Mouse (Mus musculus) liver, embryonic 12.5 days (tissue): ENCODE data around the gene Opcml. TPM values are rescaled to one million over a fixed set of nuclear protein-coding genes. Genes with fewer than 3 reads are reported as not detected.

Source experiments
- ATAC-seq: fragments of 200-750 bp; cut with Nextera tagmentation; 2 replicates; pipeline ENCODE4 v1.8.0; 2017; ENCODE audit warnings: moderate number of reproducible peaks, mild to moderate bottlenecking, moderate library complexity
- H3K27ac ChIP-seq: fragments of 300-500 bp; sonication (generic); 2 replicates; pipeline ENCODE4 v1.5.1; 2016; ENCODE audit warnings: mild to moderate bottlenecking
- H3K27me3 ChIP-seq: fragments of 300-500 bp; sonication (generic); replicated peaks from 2 replicates; pipeline ENCODE4 v1.6.1; 2016; ENCODE audit warnings: mild to moderate bottlenecking, moderate library complexity
- H3K36me3 ChIP-seq: fragments of 300-500 bp; sonication (generic); 2 replicates; pipeline ENCODE4 v1.6.1; 2016; ENCODE audit warnings: mild to moderate bottlenecking, moderate library complexity
- H3K4me1 ChIP-seq: fragments of 300-500 bp; sonication (generic); 2 replicates; pipeline ENCODE4 v1.6.1; 2016
- H3K4me2 ChIP-seq: fragments of 300-500 bp; sonication (generic); 2 replicates; pipeline ENCODE4 v1.6.1; 2016; ENCODE audit warnings: mild to moderate bottlenecking, moderate library complexity
- H3K4me3 ChIP-seq: fragments of 300-500 bp; sonication (generic); 2 replicates; pipeline ENCODE4 v1.5.1; 2016; ENCODE audit warnings: mild to moderate bottlenecking, moderate library complexity
- H3K9ac ChIP-seq: fragments of 300-500 bp; sonication (generic); 2 replicates; pipeline ENCODE4 v1.6.1; 2016; ENCODE audit warnings: mild to moderate bottlenecking, moderate library complexity
- H3K9me3 ChIP-seq: fragments of 300-500 bp; sonication (generic); replicated peaks from 2 replicates; pipeline ENCODE4 v1.6.1; 2016; ENCODE audit warnings: mild to moderate bottlenecking, moderate library complexity
- WGBS: fragments of 180-500 bp; shearing (Covaris S2); methylation state at CpG from one replicate; pipeline ENCODE4 v1.1.7; 2016; ENCODE audit not compliant: insufficient replicate concordance; 5-methylcytosine and 5-hydroxymethylcytosine counted together
- polyA plus RNA-seq: library from polyadenylated mRNA; unstranded; fragments of >200 nt; fragmentation: Nextera tagmentation; extraction: Ambion mirVana; gene quantifications from 2 replicates; pipeline ENCODE4 v1.2.1, GENCODE M21; 2016

Gene Opcml
- polyA plus RNA-seq, 1 experiment from 2014 or later = 0.23 TPM

DNA sequence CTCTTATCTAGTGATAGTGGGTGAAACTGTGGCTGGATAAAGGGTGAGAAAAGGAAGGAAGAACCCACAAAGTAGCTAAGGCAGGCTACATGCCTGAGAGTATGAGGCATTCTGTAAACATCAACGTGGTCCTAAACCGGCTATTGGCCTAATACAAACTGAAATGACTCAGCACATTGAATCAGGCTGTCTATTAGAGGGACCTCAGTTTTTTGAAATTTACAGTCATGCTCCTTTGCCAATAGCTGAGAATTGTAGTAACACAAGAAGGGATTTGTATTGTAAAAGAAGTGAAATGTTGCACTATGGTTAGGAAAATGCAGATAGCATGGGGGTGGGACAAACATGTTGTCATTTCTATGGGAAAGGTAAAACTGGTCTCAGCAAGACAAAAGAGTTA, 10.4 kb downstream of the Opcml start:
- no peaks in the 10 kb centered on the region for H3K4me1 ChIP-seq
- no peak overlapping the region for H3K9ac ChIP-seq
- no peaks in the 10 kb centered on the region for H3K36me3 ChIP-seq
- H3K4me3 ChIP-seq = no peak overlapping the region
- H3K4me2 ChIP-seq = no peak overlapping the region
- 0 out of 2 replicates have a peak, but pooled peaks cover 3% of the 10 kb centered on the region for H3K9me3 ChIP-seq
- no peak for ATAC-seq
- 21% methylated on average over 2 of the region's 2 CpGs for WGBS
- no peak overlapping the region for H3K27ac ChIP-seq
- H3K27me3 ChIP-seq = no peaks in the 10 kb centered on the region

DNA sequence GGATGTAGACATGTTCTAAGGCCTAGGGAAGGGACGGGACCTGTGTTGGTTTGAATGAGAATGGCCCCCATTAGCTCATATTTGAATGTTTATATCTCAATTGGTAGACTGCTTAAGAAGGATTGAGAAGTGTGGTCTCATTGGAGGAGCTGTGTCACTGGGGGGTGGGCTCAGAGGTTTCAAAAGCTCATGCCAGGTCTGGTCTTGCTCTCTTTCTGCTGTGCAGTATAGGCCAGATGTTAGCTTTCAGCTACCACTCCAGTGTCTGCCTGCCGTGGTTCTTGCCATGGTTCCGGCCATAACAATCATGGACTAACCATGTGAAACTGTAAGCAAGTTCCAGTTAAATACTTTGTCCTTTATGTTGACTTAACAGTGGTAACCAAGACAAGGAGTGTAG, 11.2 kb downstream of the Opcml start:
- WGBS = 62% methylated on average over 3 of the region's 3 CpGs
- no peak overlapping the region for H3K4me2 ChIP-seq
- ATAC-seq = no peak

DNA sequence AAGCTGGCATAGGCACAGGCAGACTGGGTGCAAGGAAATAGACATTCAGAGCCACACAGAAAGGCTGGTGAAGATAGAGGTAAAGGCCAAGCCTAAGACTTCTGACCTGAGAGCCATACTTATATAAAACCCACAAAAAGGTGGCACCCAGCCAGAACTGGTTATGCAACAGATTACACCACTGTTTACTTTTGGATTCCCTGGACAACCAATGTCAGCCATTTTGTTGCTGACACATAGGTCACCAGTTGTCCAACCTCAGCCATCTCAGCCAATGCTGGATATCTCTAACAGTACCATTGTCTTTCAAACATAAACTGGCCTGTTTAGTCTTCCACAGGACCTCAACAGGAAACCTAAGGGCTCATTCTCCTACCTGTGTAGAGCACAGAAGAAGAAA, 11.8 kb downstream of the Opcml start:
- no peak overlapping the region for H3K27ac ChIP-seq
- no peak overlapping the region for H3K4me2 ChIP-seq
- ATAC-seq = no peak
- H3K9me3 ChIP-seq = 0 out of 2 replicates have a peak, but pooled peaks cover 3% of the 10 kb centered on the region
- H3K4me1 ChIP-seq = no peaks in the 10 kb centered on the region
- H3K9ac ChIP-seq = no peak overlapping the region
- H3K36me3 ChIP-seq = no peaks in the 10 kb centered on the region
- no peaks in the 10 kb centered on the region for H3K27me3 ChIP-seq
- no peak overlapping the region for H3K4me3 ChIP-seq

More for the DNA sequence above, 11.2 kb downstream of the Opcml start:
- Histone ChIP-seq H3K9me3 (0 out of 2 replicates have a peak, but pooled peaks cover 3% of the 10 kb centered on the region), H3K27ac (no peak overlapping the region), H3K9ac (no peak overlapping the region), H3K4me3 (no peak overlapping the region), H3K36me3 (no peaks in the 10 kb centered on the region), H3K4me1 (no peaks in the 10 kb centered on the region), H3K27me3 (no peaks in the 10 kb centered on the region)

DNA sequence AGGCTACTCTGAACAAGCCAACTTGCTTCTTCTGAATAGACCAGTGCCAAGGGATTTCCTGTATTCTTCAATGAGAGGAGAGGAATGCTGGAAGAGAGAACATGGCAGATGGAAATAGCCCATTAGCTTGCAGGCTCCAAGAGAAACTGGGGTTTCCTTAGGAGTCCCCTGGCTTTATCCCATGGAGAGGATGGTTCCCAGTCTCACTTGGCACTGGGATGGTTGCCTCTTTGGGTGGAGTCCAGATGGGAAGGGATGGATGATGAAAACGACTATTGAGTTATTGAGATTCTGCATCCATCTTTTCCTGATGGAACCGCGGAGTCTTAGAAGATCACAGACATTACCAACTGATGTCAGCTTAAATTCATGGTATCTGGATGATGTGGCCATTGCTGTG, 13.9 kb downstream of the Opcml start:
- Histone ChIP-seq H3K4me3 (no peak overlapping the region), H3K27me3 (no peaks in the 10 kb centered on the region), H3K9ac (no peak overlapping the region), H3K36me3 (no peaks in the 10 kb centered on the region), H3K4me2 (no peak overlapping the region), H3K27ac (no peak overlapping the region), H3K9me3 (no peaks in the 10 kb centered on the region), H3K4me1 (no peaks in the 10 kb centered on the region)
- 79% methylated on average over 3 of the region's 3 CpGs for WGBS
- no peak for ATAC-seq

DNA sequence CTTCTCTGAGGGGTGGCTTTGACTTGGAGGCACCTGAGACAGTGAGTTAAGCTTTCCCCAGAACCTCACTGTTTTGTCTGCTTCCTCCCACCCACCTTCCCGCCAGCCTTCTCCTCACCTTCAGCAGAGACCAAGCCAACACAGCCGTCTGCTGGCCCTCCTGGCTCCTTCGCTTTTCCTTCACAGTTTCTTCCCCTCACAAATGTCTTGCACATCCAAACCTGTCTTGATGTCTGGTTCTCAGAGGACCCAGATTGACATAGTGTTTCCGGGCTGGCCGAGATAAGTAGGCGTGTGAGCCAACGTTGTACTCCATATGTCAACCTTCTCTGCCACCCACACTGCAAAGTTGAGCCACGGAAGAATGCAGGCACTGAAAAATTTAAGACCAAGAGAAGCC, 19.2 kb downstream of the Opcml start:
- ATAC-seq = no peak
- H3K4me1 ChIP-seq = no peaks in the 10 kb centered on the region
- no peak overlapping the region for H3K4me3 ChIP-seq
- H3K9me3 ChIP-seq = no peaks in the 10 kb centered on the region
- no peaks in the 10 kb centered on the region for H3K36me3 ChIP-seq
- H3K27me3 ChIP-seq = no peaks in the 10 kb centered on the region
- no peak overlapping the region for H3K27ac ChIP-seq
- no peak overlapping the region for H3K9ac ChIP-seq
- WGBS = 68% methylated on average over 8 of the region's 8 CpGs
- no peak overlapping the region for H3K4me2 ChIP-seq

DNA sequence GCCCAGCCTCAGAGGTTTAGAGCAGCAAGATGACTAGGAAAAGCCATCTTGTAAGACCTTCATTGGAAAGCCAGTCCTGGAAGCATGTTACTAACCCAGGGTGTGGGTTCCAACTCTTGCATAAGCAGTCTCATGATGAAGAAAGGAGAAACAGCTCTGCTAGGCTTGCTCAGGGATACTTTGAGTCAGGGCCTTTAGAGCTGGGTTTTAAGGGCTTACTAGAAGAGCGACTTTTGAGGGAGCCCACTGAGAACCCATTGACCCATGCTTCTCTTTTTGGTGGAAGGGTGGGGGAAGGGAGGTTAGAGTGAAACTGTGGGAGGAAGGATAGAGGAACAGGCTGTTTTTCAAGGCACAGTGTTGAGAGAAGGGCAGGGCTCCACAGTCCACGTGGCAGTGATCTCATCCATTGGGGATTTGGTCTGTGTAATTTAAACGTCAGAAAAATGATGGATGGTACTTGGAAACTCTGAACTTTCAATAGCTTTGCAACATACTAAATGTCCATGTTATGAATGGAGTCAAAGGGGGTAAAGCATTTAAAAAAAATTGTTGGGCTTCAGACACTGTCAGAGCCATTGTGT, 22.7 kb downstream of the Opcml start:
- Histone ChIP-seq H3K9ac (no peak overlapping the region), H3K4me2 (no peak overlapping the region), H3K9me3 (no peaks in the 10 kb centered on the region), H3K4me3 (no peak overlapping the region), H3K27ac (no peak overlapping the region), H3K4me1 (no peaks in the 10 kb centered on the region), H3K36me3 (no peaks in the 10 kb centered on the region), H3K27me3 (no peaks in the 10 kb centered on the region)
- no peak for ATAC-seq
- WGBS = 28% methylated on average over 3 of the region's 3 CpGs

DNA sequence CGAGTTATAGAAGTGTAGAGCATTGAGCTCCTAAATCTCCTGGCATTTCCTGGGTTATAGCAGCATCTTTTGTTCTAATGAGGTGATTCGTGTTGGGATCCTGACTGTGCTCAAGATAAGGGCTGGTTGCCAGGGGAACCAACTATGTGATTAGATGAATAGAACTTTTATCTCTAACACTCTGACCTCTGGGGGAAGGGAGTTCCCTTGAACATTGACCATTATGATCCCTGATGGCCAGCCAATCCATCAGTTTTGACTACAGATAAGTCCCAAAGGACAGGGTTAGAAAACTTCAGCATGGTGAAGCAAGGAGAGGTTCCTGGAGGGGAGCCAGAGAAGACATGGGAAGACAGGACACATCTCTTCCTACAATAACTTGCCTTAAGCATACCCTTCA, 23.6 kb downstream of the Opcml start:
- Histone ChIP-seq H3K9me3 (no peaks in the 10 kb centered on the region), H3K4me1 (no peaks in the 10 kb centered on the region), H3K36me3 (no peaks in the 10 kb centered on the region), H3K27me3 (no peaks in the 10 kb centered on the region), H3K4me3 (no peak overlapping the region), H3K27ac (no peak overlapping the region), H3K4me2 (no peak overlapping the region), H3K9ac (no peak overlapping the region)
- 16% methylated on average over 2 of the region's 2 CpGs for WGBS
- ATAC-seq = no peak

DNA sequence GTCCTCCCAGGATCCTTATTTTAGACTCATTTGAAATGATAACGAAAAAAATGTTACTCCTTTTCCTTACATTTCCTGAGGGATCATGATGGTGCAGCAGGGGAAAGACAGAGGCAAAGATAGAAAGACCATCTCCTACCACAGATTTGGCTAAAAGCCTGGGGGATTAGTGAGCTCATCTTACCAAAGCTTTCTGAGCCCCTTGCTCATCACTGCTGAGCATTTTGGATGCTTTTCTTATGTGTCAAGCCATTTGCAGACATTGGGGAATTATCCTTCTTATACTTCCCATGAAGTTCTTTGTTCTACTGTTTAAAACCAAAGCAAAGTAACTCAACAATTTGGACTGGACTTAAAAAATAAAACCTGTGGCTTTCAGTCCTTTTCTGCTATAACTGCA, 30.6 kb downstream of the Opcml start:
- no peaks in the 10 kb centered on the region for H3K36me3 ChIP-seq
- H3K4me1 ChIP-seq = no peaks in the 10 kb centered on the region
- no peak for ATAC-seq
- H3K27me3 ChIP-seq = no peaks in the 10 kb centered on the region
- 41% methylated on average over 1 of the region's 1 CpGs for WGBS
- no peak overlapping the region for H3K27ac ChIP-seq
- no peak overlapping the region for H3K4me2 ChIP-seq
- H3K9ac ChIP-seq = no peak overlapping the region
- no peak overlapping the region for H3K4me3 ChIP-seq
- H3K9me3 ChIP-seq = no peaks in the 10 kb centered on the region

DNA sequence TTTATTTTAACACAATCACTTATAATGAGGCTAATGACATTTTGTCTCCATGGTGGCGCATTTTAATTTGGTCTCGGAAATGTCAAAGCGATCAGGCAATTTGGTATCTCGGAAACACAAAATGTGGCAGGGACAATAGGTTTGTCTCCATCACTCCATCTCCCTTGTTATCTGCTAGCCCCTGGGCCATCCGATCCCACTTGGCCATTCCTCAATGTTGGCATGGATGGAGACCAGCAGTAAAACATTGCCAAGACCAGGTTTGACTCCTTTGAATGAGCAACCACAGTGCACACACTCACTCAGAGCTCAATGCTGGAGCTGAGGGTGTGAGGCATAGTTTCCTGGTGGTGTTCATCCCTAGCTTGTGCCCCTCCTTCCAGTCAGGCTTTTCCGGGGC, 32.1 kb downstream of the Opcml start:
- H3K27me3 ChIP-seq = no peaks in the 10 kb centered on the region
- no peak overlapping the region for H3K9ac ChIP-seq
- no peaks in the 10 kb centered on the region for H3K4me1 ChIP-seq
- no peak for ATAC-seq
- no peak overlapping the region for H3K27ac ChIP-seq
- H3K4me2 ChIP-seq = no peak overlapping the region
- H3K9me3 ChIP-seq = no peaks in the 10 kb centered on the region
- no peak overlapping the region for H3K4me3 ChIP-seq
- whole genome bisulfite sequencing = 77% methylated on average over 6 of the region's 6 CpGs
- H3K36me3 ChIP-seq = no peaks in the 10 kb centered on the region

DNA sequence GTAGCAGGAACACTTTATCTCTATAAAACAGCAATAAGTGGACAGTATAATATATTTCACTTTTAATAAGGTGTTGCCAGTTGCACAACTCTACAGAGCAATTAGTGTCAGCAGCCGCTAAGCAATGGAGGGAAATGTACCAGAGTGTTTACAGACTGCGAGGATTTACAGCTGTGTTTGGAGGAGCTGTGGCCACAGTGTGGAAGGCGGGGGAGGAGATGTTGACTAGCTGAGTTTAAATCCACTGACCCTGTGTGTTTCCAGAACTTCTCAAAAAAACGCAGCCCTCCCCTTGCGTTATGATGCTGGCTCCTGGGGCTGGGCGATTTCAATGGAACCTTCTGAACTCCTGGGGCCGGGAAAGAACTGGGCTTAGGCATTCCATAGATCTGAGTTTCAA, 33.8 kb downstream of the Opcml start:
- Histone ChIP-seq H3K9me3 (no peaks in the 10 kb centered on the region), H3K4me1 (no peaks in the 10 kb centered on the region), H3K4me2 (no peak overlapping the region), H3K9ac (no peak overlapping the region), H3K27ac (no peak overlapping the region), H3K4me3 (no peak overlapping the region), H3K27me3 (no peaks in the 10 kb centered on the region), H3K36me3 (no peaks in the 10 kb centered on the region)
- no peak for ATAC-seq
- 51% methylated on average over 7 of the region's 7 CpGs for WGBS

DNA sequence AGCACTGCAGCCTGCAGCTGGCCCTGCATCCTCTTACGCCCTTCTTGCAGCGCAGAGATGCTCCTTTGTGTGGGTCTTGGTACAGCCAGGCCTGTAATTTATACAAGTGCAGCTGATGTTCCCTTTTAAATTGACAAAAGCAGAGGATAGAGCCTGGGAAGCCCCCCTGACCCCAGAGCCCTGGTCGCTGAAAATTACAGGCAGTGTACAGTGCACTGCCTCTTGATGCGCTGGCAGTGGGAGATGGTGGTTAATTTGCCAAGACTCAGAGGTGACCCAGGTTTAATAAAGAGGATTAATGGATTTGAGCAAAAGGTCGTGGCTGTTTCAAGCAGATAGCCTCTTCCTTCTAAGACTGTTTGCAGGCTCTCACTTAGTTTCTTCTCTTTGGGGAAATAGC, 39.9 kb downstream of the Opcml start:
- no peaks in the 10 kb centered on the region for H3K4me1 ChIP-seq
- H3K9me3 ChIP-seq = no peaks in the 10 kb centered on the region
- no peak overlapping the region for H3K9ac ChIP-seq
- no peak for ATAC-seq
- H3K27me3 ChIP-seq = no peaks in the 10 kb centered on the region
- no peaks in the 10 kb centered on the region for H3K36me3 ChIP-seq
- no peak overlapping the region for H3K27ac ChIP-seq
- WGBS = 56% methylated on average over 5 of the region's 5 CpGs
- no peak overlapping the region for H3K4me3 ChIP-seq
- no peak overlapping the region for H3K4me2 ChIP-seq

DNA sequence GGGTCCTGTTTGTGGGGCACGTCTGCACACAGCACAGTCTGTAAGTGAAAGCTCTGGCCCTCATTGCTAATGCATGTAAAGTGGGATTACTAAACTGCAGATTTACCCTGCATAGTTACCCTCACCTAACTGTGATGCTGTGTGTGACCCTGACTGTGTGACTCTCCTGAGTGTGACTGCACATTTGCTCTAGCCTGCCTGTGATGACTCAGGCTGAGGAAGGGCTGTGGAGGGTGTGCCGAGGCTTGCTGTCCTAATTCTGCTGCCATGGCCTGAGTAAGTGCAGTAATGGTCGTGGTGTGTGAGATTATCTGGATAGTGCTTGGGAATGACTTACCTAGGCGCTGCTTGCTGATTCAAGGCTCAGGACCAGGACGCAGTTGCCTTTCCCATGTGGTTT, 52.2 kb downstream of the Opcml start:
- 64% methylated on average over 5 of the region's 5 CpGs for WGBS
- no peaks in the 10 kb centered on the region for H3K4me1 ChIP-seq
- no peaks in the 10 kb centered on the region for H3K36me3 ChIP-seq
- no peak for ATAC-seq
- H3K4me3 ChIP-seq = no peak overlapping the region
- no peaks in the 10 kb centered on the region for H3K27me3 ChIP-seq
- no peak overlapping the region for H3K4me2 ChIP-seq
- no peak overlapping the region for H3K9ac ChIP-seq
- no peak overlapping the region for H3K27ac ChIP-seq
- H3K9me3 ChIP-seq = no peaks in the 10 kb centered on the region

DNA sequence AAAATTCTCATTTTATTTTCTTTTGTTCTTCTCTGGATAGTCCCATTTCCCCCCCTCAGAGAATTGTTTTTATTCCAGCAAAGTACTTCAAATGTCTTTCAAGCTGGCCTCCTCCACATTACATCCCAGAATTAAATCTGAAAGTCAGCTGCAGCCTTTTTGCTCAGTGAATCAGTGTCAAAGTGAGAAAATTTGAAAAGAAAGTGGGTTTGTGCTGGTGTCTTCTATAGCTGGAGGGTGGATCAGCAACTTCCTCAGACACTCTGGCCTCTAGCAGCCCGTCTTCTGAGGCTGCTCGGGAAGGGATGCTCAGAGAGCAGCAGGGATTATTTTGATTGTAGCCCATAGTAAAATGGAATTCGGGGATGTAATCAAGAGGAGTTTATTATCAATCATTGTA, 81.0 kb downstream of the Opcml start:
- H3K4me2 ChIP-seq = no peak overlapping the region
- ATAC-seq = no peak
- no peak overlapping the region for H3K4me3 ChIP-seq
- H3K9me3 ChIP-seq = no peaks in the 10 kb centered on the region
- H3K27me3 ChIP-seq = no peaks in the 10 kb centered on the region
- WGBS = 60% methylated on average over 3 of the region's 3 CpGs
- H3K27ac ChIP-seq = no peak overlapping the region
- H3K9ac ChIP-seq = no peak overlapping the region
- no peaks in the 10 kb centered on the region for H3K36me3 ChIP-seq
- H3K4me1 ChIP-seq = no peaks in the 10 kb centered on the region
